Mouse (Mus musculus): Measurements from ENCODE around the gene Trpd52l3. TPM values are rescaled to one million over a fixed set of nuclear protein-coding genes. Genes with fewer than 3 reads are reported as not detected.
A peak's percentile ranks its signal among the peaks of the same experiment; 100 is the strongest.
"Not testable (repeated sequence)": the region's sequence is repeated elsewhere in the genome, so short reads cannot be mapped to it uniquely, and the experiment has no call there.

Gene Trpd52l3
- total RNA-seq (2021): not detected
- long read RNA-seq, experiment 1: 0 reads
- long read RNA-seq, experiment 2: 0 reads

DNA sequence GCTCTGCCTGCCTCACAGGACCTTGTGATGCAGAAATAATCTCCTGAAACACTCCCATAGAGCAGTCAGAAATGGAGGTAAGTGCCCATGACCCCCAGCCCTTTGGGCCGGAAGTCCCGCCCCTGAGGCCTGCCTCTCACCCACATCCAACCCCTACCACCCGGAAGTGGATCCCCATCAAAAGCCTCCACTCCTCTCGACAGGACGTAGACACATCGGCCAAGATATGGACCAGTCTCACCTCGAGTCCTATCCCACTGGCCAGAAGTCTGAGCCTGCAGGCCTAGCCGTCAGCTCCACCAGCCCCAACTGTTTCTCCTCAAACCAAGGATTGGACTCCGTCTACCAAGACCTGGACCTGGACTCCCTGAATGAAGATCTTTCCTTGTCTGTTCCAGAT, at the start of gene Trpd52l3:
Trpd52l3 (plus strand) TSS at position 170 of the 400 bp plus-strand sequence.
- DNase-seq: no peak

- no peak for DNase-seq
These were observed 49.8 kb upstream of the Trpd52l3 start for GRCm38 (mm10) chr19:29953833-29954232.

- no peak for DNase-seq
These were observed 48.1 kb upstream of the Trpd52l3 start for GRCm38 (mm10) chr19:29955454-29955853.

DNA sequence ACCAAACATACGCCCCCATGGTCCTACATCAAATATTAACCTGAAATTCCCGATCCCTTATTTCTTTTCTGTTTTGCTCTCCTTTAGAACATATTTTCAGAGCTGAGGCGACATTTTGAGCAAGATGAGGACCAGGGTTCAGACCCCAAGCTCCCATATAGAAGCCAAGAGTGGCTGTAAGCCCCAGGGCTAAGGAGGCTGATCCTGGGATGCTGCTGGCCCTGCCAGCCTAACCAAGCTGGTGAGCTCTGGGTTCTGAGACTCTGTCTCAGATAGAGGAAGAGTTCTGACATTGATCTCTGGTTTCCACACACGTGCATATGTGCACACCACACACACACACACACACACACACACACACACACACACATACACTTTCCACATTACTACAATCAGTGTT, 42.7 kb upstream of the Trpd52l3 start:
- DNase-seq: no peak

DNA sequence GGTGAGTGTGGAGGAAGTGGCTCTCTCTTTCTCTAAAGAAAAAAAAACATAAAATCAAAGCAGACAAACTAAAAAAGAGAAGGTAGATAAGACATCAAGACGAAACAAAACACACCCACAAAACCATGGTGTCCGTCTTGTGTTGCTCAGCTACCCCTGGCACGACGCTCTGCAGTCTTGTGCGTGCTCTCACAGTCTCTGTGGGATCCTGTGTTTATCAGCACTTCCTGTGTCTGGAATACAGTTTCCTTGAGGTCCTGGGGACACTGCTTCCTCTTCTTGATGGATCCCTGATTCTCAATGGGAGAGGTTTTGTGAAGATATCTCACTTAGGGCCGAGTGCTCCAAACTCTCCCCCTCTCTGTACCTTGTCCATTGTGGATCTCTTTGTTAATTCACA, 41.7 kb upstream of the Trpd52l3 start:
- no peak for DNase-seq

DNA sequence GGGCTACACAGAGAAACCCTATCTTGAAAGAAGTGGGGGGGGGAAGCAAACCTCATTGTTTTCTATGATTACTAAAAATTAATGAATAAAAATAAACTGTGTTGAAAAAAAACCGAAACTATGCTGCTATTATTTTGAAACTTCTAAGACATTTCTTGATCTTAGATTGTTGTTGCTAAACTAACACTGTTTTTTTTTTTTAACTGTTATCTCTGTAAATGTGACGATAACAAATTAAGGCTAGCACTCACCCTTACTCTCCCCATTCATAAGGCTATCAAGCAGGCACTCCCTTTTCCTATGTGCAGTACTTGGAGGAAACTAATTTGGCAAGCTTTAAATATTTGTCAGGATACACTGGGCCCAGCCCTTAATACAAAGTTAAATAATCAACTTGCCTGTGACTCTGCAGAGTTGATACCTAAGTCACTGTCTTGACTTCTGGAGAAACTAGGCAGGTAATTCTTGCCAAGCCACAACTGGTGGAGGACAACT, 39.9 kb upstream of the Trpd52l3 start:
- no peak for DNase-seq

- DNase-seq: no peak
These were observed 35.6 kb upstream of the Trpd52l3 start for GRCm38 (mm10) chr19:29967960-29968359.

DNA sequence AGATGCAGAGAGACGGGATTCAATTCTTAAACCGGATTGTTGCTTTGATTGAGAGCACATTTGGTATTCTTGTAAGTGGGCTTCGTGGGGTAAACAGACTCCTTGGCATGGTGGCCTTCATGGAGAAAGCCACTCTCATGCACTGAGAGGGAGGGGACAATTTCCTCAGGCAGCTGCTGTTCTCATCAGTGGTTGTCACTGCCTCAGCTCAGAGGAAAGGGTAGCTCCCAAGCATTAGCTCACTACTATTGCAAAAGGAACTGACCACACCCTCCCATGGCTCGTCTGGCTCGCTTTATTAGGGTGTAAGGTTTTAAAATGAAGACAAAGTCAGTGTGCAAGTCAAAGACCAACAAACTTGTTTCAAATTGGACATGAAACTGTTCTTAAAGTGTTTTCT, 30.2 kb upstream of the Trpd52l3 start:
- DNase-seq: peak; percentile 45

DNA sequence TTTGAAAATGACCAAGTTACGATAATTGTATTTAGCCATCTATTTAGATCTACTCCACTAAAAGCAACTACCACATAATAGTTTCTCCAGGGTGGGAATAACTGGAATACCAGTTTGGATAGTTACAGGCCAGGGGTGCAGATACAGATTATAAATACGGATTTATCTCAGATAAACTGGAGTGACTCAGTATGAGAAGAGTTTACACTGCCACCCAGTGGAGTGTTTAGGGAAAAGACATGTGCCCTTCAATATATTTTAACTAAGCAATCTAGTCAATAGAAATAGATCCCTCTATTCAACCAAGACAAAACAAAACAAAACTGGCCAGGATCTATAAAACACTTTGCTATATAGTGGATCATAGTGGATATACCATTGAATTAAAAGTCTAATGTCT, 24.7 kb upstream of the Trpd52l3 start:
- no peak for DNase-seq

GRCm38 (mm10) chr19:29979452-29980089, 24.0 kb upstream of the Trpd52l3 start:
- no peak for DNase-seq

- no peak for DNase-seq
These were observed 19.2 kb upstream of the Trpd52l3 start for GRCm38 (mm10) chr19:29984208-29985005.

GRCm38 (mm10) chr19:29986464-29987091, 17.0 kb upstream of the Trpd52l3 start:
- DNase-seq: no peak

DNA sequence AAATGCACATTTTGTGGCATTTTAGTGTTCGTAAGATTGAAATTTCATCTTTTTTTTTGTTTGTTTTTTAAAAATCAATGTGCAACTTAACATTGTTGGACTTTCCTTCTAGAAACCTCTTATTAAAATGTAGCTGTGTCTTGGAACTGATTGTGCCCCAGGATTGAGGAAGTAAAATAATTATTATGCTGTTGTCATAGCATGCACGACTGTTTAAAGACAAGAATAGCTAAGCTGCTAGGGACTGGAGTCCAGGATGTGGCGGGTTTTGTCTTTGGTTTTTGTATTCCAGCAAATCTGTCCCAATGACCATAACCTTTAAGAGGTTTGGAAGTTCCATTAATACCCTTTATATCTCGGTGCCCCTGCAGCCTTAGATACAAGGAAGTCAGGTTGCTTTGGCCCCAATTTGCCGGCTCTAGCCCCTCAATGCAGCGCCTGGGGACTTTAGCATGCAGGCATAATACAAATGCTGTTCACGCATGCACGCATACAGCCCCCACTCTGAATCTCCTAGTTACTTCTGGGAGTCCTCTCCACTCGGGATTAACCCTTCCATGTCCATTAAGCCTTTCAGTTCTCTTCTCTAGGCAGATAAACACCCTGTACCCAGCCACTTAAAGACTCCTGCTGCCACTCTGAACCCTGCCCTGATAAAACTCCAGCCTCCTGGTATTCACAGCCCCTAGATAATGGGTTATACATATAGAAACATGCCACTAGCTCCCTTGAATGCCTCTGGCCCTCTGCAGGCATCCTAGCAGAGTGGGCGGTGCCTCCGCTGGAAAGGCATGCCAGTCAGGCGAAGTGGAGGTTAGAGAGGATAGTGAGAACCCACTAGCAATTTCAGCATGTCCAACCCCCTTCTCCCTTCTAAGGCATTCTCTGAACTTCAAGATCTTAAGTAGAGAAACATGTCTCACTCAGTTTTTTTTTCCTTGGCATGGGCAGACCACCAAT, 2.9 kb upstream of the Trpd52l3 start:
- DNase-seq: no peak

DNA sequence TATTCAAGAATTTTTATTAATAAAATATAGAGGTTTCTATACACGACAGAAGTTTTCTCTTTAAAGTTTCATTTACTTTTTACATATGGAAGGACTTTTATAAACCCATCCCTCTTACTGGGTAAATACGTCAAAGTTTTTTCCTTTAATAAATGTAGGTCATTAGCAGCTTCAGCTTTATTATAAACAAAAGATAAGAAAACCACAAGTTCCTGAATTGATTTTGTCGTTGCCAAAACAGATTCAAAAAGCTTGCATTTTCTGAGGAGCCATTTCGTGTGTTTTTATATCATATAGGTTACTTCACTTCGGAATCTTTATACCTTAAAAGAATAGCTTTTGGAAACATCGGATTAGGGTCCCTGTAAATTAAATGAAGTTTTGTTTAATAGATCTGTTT, 2.0 kb upstream of the Trpd52l3 start:
- no peak for DNase-seq

DNA sequence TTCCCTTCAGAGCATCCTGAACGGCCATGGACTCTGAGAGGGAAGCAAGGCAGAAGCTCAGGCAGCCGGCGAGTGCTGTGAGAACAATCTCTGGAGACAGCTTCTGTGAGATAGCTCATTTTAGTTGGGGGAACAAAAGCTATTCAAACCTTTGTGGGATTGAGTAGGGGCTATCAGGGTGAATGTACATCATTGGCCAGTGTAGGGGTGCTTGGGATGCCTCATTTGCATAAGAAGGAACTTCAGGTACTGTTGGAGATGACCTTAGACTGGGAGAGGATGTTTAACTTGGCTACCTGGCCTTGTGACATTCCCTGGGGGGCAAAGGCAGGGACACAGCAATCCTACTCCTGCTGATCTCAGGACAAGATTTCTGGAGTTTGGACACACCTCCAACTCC, 2.8 kb downstream of the Trpd52l3 start:
- DNase-seq: no peak

DNA sequence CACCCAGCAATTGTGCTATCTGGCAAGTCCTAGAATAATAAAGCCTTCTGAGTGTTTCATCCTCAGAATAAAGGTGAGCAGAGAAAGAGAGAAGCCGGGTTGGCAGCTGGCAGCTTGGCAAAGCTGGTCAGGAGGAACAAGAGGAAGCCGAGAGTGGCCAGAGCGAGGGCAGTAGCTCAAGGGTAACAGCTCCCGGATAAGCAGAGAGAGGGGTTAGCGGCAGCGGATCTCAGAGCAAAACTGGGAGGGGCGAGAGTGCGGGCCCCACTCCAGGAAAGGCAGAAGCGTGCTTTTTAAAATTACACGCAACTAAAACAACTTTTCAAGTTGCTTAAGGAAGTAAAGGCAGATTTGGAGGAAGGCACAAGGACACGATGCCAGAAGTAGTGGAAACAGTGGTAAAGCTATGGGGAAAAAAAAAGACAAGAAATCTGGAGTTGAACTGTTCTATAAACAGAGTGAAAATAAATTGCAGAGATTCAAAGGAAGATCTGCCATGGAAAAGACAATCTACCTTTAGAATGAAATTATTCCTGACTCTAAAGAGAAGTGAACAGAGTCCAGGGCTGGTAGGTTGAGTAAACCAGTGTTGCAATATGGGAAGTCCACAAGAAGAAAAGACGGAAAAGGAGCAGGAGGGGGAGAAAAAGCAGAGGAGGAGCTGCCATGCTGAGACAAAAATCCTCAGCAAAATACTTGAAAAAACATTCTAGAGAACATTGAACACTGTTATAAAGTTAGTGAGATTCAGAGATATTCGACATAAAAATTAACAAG, 7.1 kb downstream of the Trpd52l3 start:
- no peak for DNase-seq

DNA sequence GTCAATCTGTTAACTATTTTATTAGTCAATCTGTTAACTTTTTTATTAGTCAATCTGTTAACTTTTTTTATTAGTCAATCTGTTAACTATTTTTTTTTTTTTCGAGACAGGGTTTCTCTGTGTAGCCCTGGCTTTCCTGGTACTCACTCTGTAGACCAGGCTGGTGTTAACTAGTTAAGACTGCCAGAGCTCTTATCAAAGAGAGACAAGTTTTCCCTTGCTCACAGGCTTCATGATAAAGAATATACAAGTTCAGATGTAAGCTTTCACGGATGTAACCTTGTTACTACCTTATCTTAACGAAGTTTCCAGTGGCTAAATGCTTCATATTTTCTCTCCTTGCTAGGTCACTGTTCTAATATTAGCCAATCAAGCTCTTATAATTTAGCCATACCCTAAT, 10.7 kb downstream of the Trpd52l3 start:
- DNase-seq: no peak

- no peak for DNase-seq
These were observed 12.6 kb downstream of the Trpd52l3 start for GRCm38 (mm10) chr19:30016156-30016555.

DNA sequence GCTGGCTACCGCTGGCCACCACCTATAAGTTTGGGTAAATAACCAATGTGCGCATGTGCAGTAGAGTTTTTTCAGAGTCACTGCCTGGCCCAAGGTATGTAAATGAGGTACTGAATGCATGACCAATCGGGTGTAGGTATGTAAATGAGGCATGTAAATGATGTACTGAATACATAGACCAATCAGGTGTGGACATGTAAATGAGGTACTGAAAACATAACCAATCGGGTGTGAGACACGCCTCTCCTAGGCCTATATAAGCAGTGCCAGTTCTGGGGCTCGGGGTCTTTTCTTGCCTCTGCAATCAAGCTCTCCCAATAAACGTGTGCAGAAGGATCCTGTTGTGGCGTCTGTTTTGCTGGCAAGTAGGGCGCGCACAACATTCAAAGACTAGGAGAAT, 19.8 kb downstream of the Trpd52l3 start:
- not testable (repeated sequence) for DNase-seq

DNA sequence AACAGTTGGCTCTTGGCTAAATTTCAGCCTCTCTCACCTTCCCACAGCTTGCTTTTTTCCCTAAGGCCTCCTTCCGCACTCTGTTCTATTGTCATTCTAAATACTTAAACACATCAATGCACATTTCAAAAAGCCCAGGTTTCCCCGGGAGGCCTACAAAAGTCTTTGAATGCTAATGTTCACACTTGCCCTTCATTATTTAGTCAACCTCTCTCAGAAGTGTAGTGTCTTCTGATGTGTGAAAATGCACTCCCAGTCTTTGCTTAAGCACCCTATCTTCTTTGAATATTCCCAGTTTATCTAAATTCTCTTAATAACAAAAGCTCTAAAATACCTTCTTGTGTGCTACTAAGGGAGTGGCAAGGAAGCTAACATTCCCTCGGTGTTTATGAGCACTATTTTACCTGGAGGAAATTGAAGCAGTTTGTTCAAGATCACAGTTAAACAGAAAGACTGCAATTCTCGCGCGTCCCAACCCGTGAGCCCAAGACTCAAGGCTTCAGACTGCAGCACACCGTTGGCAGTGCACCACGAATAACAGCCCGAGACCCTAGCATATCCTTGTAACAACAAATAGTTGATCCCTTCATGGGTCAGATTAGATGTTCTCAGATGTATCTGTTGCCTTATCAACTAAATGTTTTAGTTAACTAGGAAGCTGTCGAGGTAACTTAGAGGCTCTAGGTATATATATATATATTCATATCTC, 25.6 kb downstream of the Trpd52l3 start:
- DNase-seq: no peak
